Mouse (Mus musculus) limb, embryonic 14.5 days (tissue): ENCODE data around the gene Pex19. TPM values are rescaled to one million over a fixed set of nuclear protein-coding genes. Genes with fewer than 3 reads are reported as not detected.

Source experiments
- ATAC-seq: fragments of 200-750 bp; cut with Nextera tagmentation; 2 replicates; pipeline ENCODE4 v1.8.0; 2017; ENCODE audit warnings: low read depth, moderate number of reproducible peaks, moderate TSS enrichment; ENCODE audit not compliant: low FRiP score
- DNase-seq: peaks from one replicate; pipeline ENCODE4 v3.0.0-alpha.2; 2015; ENCODE audit warnings: low spot score
- H3K27ac ChIP-seq: fragments of 300-500 bp; sonication (generic); replicated peaks from 2 replicates; pipeline ENCODE4 v1.5.1; 2014; ENCODE audit warnings: low read depth, mild to moderate bottlenecking, low read length, moderate library complexity, mixed read lengths
- H3K27me3 ChIP-seq: fragments of 300-500 bp; sonication (generic); 2 replicates; pipeline ENCODE4 v1.6.1; 2014; ENCODE audit warnings: low read length, mixed read lengths; ENCODE audit not compliant: control insufficient read depth, insufficient read depth
- H3K36me3 ChIP-seq: fragments of 300-500 bp; sonication (generic); 2 replicates; pipeline ENCODE4 v1.6.1; 2014; ENCODE audit warnings: mild to moderate bottlenecking, low read length, moderate library complexity, mixed read lengths; ENCODE audit not compliant: control insufficient read depth, insufficient read depth
- H3K4me1 ChIP-seq: fragments of 300-500 bp; sonication (generic); 2 replicates; pipeline ENCODE4 v1.6.1; 2014; ENCODE audit warnings: antibody characterized with exemption, low read length, mixed read lengths; ENCODE audit not compliant: control insufficient read depth, insufficient read depth
- H3K4me2 ChIP-seq: fragments of 300-500 bp; sonication (generic); replicated peaks from 2 replicates; pipeline ENCODE4 v1.6.1; 2014; ENCODE audit warnings: low read depth, mild to moderate bottlenecking, low read length, moderate library complexity; ENCODE audit not compliant: severe bottlenecking
- H3K4me3 ChIP-seq: fragments of 300-500 bp; sonication (generic); replicated peaks from 2 replicates; pipeline ENCODE4 v1.5.1; 2014; ENCODE audit warnings: low read length
- H3K9ac ChIP-seq: fragments of 300-500 bp; sonication (generic); 2 replicates; pipeline ENCODE4 v1.6.1; 2014; ENCODE audit warnings: mild to moderate bottlenecking, low read depth, low read length, moderate library complexity; ENCODE audit not compliant: severe bottlenecking
- H3K9me3 ChIP-seq: fragments of 300-500 bp; sonication (generic); 2 replicates; pipeline ENCODE4 v1.6.1; 2016; ENCODE audit warnings: low read length; ENCODE audit not compliant: control insufficient read depth
- POLR2A ChIP-seq: fragments of 200-500 bp; IDR thresholded peaks from 2 replicates; pipeline ENCODE4 v1.8.0; 2012; ENCODE audit warnings: inconsistent platforms, mild to moderate bottlenecking, moderate library complexity, borderline replicate concordance; ENCODE audit not compliant: insufficient read depth, insufficient read length; ENCODE audit errors: extremely low read depth
- WGBS: fragments of 180-500 bp; shearing (Covaris S2); extraction: QIAGEN DNeasy Blood & Tissue Kit; methylation state at CpG from one replicate; pipeline ENCODE4 v1.1.7; 2014; 5-methylcytosine and 5-hydroxymethylcytosine counted together
- polyA plus RNA-seq, 2 experiments: library from polyadenylated mRNA; depleted of rRNA in 1 of 2; stranded (reverse) in 1 of 2; unstranded in 1 of 2; fragments of >200 nt; fragmentation: Nextera tagmentation in 1 of 2; extraction: Ambion mirVana in 1 of 2; gene quantifications; 2 replicates each; pipeline versions ENCODE4 v1.2.1 to v1.2.3; 2012 to 2014

The Pex19 gene
- polyA plus RNA-seq, 2 experiments = 100 to 129 TPM

DNA sequence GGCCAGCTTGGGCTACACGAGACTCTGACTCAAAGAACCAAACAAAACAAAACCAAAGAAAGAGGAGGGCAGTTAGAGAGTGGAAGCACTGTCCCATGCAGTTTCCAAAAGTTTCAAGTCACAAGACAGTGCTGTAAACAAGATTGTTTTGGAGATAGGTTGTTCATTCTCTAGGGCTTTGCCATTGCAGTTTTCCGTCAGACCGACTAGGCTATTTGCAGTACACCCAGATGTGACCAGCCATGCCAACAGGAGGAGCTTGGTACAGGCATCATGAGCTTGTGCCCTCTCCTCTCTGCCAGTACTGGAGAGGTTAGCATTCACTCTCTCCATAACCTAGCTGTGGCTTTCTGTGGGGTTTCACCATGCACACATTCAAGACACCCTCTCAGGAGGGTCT lies 33.0 kb upstream of the Pex19 start:
- Histone ChIP-seq H3K4me3 (no peak overlapping the region), H3K4me2 (no peak overlapping the region), H3K9ac (no peak overlapping the region), H3K27ac (no peak overlapping the region), H3K4me1 (no peaks in the 10 kb centered on the region), H3K9me3 (no peaks in the 10 kb centered on the region), H3K36me3 (peaks cover 89% of the 10 kb centered on the region), H3K27me3 (no peaks in the 10 kb centered on the region)
- ATAC-seq (no peak), DNase-seq (no peak)
- WGBS = 85% methylated on average over 3 of the region's 3 CpGs
- TF ChIP-seq POLR2A = no peak

DNA sequence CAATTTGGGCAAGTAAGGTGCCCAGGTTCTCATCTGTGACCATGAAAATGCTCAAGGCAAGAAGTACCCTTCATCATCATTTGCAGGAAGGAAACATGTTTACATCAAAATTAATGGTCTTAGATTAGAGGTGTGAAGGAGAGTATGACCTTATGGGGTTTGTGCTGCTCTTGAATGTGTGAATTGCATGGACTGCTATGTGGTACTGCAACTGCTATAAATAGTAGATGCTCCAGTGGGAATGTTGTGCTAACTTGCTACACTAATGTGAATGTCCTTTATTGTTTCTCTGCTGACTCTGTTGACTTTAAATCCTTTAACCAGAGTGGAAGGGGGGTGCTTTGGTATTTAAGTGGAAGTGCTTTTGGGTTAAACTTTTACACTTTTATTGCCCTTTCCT lies 32.3 kb upstream of the Pex19 start:
- Histone ChIP-seq H3K27me3 (no peaks in the 10 kb centered on the region), H3K9ac (no peak overlapping the region), H3K36me3 (peaks cover 85% of the 10 kb centered on the region), H3K4me3 (no peak overlapping the region), H3K4me1 (no peaks in the 10 kb centered on the region), H3K4me2 (no peak overlapping the region), H3K27ac (no peak overlapping the region), H3K9me3 (no peaks in the 10 kb centered on the region)
- ATAC-seq (no peak), DNase-seq (no peak)
- no peak for TF ChIP-seq POLR2A

DNA sequence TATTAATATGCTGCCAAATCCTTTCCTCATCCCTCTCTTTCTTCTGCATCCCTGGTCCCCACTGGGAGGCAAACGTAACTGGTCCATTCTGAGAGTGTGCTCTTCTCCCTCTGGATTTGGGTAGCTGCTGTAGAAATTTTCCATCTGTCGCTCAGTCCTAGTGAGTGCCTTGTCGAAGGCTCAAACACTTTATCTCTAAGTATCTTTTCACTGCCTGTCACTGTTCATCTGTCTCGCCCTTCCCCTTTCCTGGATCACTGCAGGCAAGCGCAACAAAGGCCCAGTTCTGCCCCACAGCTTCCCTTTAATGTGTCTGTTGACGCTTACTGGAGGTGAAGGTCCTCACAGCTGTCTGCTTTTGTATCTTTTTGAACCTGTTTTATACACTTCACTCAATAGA lies 31.4 kb upstream of the Pex19 start:
- WGBS = 80% methylated on average over 6 of the region's 6 CpGs
- Histone ChIP-seq H3K4me3 (no peak overlapping the region), H3K36me3 (peaks cover 83% of the 10 kb centered on the region), H3K27ac (no peak overlapping the region), H3K4me1 (no peaks in the 10 kb centered on the region), H3K9me3 (no peaks in the 10 kb centered on the region), H3K4me2 (no peak overlapping the region), H3K27me3 (no peaks in the 10 kb centered on the region), H3K9ac (no peak overlapping the region)
- ATAC-seq (no peak), DNase-seq (no peak)
- TF ChIP-seq POLR2A = no peak

DNA sequence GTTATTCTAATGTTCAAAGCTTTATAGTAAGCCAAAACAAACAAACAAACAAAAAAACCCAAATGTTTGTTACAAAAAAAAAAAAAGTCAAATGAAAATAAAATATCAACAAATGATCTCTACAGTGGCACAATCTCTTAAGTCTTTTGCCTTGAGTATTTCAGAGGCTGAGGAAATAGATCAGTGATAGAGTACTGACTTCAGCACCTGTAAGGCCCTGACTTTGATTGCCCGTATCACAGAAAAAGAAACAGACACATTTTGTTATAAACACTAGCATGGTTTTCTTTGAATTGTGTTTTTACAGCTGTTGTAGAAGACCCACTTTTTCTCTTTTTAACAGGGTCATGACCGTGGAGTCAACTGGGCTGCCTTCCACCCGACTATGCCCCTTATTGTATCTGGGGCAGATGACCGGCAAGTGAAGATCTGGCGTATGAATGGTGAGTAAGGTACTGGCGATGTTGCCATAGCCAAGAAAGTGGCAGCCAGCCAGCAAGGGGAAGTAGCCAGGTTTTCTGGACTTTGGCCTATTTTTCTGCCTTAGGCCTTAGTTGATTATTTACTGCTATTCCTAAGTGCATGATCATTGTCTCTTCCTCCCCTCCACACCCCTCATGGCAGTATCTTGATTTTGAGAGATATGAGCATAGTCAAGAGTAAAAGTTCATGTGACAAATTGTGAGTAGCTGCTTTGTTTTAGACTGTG lies 27.1 kb upstream of the Pex19 start:
- no peak for TF ChIP-seq POLR2A
- no peak overlapping the region for H3K9ac ChIP-seq
- no peak overlapping the region for H3K27ac ChIP-seq
- no peaks in the 10 kb centered on the region for H3K27me3 ChIP-seq
- H3K4me2 ChIP-seq = no peak overlapping the region
- no peak overlapping the region for H3K4me3 ChIP-seq
- no peaks in the 10 kb centered on the region for H3K9me3 ChIP-seq
- DNase-seq (no peak), ATAC-seq (no peak)
- H3K4me1 ChIP-seq = no peaks in the 10 kb centered on the region
- H3K36me3 ChIP-seq = peaks cover 88% of the 10 kb centered on the region
- 89% methylated on average over 6 of the region's 6 CpGs for WGBS

DNA sequence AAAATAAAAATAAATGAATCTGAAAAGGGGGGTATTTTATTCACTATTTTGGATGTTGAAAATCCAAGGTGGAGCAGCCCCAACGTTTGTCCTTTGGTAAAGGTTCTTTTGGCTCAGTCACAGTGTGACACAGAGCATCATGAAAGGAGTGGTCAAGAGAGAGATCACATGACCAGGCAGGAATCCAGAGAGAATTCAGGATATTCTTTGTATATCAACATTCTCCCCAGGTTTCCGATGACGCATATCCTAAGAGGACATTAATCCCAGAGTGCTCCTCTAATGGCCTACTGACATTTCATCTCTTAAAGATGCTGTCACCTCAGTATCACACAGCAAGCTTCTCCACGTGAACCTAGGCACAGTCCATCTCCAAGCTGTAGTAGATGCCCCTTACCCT lies 22.9 kb upstream of the Pex19 start:
- 89% methylated on average over 4 of the region's 4 CpGs for WGBS

More for the DNA sequence above, 22.9 kb upstream of the Pex19 start:
- Histone ChIP-seq H3K4me1 (no peaks in the 10 kb centered on the region), H3K9me3 (no peaks in the 10 kb centered on the region), H3K4me3 (no peak overlapping the region), H3K27ac (no peak overlapping the region), H3K36me3 (peaks cover 93% of the 10 kb centered on the region), H3K27me3 (no peaks in the 10 kb centered on the region), H3K9ac (no peak overlapping the region), H3K4me2 (no peak overlapping the region)
- no peak for DNase-seq
- TF ChIP-seq POLR2A = no peak
- no peak for ATAC-seq
